Mouse (Mus musculus) adrenal gland, postnatal 4 days (tissue): ENCODE data around the gene Fam114a1. TPM values are rescaled to one million over a fixed set of nuclear protein-coding genes. Genes with fewer than 3 reads are reported as not detected.

Experiments
- DNase-seq, 2 experiments: peaks; one replicate each; pipeline ENCODE4 v3.0.0; 2021 to 2022; ENCODE audit warnings: low spot score in 2 of 2, mixed read lengths in 2 of 2
- long read RNA-seq, 2 experiments: library from polyadenylated mRNA; stranded (forward); transcript quantifications; one replicate each; pipeline ENCODE4 v2.0.0; 2021
- total RNA-seq, 2 experiments: library from RNA; stranded (reverse); gene quantifications; 2 replicates each; pipeline ENCODE4 v1.2.3; 2021

Fam114a1 gene
- 10 to 100 TPM; 34.2 to 35.0 TPM for total RNA-seq
- long read RNA-seq, experiment 1, transcript Fam114a1-201 (14 exons, 2,938 nt) = major isoform, 12 of 14 reads
- long read RNA-seq, experiment 1, partial matches to known transcripts = 1 of 14 reads
- long read RNA-seq, experiment 1, other reads (novel, unspliced or antisense) = 1 of 14 reads
- long read RNA-seq, experiment 2, transcript Fam114a1-201 (14 exons, 2,938 nt) = major isoform, 7 of 15 reads
- long read RNA-seq, experiment 2, partial matches to known transcripts = 5 of 15 reads
- long read RNA-seq, experiment 2, other reads (novel, unspliced or antisense) = 3 of 15 reads

DNA sequence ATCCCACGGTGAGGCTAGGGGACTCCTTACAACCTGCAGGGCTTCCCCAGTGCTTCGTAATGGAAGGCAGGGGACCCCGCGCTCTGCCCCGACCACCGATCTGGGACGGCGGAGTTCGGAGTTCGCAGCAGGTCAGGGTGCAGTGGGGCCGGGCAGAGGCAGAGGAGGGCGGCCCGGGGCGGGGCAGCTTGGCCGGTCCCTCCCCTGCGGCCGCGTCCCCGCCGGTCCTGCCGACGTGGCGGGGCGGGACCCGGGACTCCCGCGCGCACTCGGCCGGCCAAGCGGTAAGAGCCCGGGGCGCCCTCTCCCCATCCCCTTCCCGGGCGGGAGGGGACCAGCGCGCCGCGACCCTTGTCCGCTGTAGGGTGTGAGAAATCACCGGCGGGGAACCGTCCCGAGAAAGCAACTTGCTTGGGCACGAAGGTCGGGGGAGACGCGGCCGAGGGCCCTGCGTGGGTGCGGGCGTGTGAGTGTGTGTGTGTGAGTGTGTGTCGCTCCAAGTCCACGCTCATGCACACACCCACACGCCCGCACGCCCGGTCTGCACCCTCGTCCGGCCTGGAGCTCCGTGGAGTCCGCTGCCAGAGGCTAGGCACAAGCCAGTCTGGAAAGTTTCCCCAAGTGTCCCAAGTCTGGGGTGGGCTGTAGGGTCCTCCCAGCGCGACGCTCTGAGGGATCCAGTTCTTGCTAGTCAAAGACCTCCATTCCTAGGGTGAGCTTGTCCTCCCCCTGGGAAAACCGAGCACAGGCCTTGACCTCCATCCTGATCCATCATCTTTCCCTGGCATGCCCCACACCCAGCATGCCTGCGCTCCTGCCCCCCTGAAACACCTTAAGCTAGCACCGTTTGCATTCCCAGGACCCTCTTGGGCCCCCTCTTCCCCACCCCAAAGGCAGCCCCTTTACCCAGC lies at the start of gene Fam114a1:
Fam114a1 (plus strand) TSS at position 211 of the 911 bp plus-strand sequence.
- peak; percentile 57 to 59 for DNase-seq

GRCm38 (mm10) chr5:64922891-64923381 lies 46.9 kb upstream of the Fam114a1 start:
- no peak for DNase-seq

GRCm38 (mm10) chr5:64932215-64932614 lies 37.7 kb upstream of the Fam114a1 start:
- no peak for DNase-seq

DNA sequence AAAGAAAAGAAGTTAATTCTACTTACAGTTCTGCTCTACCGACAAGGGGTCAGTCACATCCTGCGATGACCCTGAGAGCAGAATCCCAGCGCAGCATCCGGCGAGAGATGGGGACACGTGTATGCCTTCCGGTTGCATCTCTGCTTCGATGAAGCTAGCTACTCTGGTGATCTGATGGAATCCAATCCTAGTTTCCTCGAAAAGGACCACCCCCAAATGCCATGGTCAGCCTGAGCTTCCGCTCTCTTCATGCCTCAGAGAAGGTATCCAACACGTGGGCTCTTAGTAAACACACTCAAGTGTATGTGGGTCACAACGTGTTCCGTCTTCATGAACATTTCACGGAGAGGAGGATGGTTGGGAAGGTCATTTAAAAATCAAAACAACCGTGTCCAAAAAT lies 37.1 kb upstream of the Fam114a1 start:
- DNase-seq = no peak

DNA sequence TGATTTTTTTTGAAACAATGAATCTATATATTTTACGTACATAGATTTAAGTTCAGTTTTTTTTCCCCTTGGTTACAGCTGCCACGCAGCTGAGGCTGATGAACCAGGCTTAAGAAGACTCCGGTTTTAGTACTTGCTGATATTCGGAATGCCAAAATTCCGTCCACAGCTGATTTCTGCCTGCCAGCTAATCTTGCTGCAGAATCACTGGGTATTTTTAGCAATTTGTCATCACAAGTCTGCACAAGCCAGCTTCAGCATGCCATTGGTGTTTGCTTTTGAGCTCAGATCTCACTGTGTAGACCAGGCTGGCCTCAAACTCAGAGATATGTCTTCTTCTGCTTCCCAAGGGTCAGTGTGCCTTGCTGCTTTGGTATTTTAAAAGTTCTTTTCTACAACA lies 18.4 kb upstream of the Fam114a1 start:
- DNase-seq = no peak

GRCm38 (mm10) chr5:64954931-64955330 lies 14.9 kb upstream of the Fam114a1 start:
- DNase-seq = no peak

GRCm38 (mm10) chr5:64958991-64959842 lies 10.7 kb upstream of the Fam114a1 start:
- DNase-seq = no peak

DNA sequence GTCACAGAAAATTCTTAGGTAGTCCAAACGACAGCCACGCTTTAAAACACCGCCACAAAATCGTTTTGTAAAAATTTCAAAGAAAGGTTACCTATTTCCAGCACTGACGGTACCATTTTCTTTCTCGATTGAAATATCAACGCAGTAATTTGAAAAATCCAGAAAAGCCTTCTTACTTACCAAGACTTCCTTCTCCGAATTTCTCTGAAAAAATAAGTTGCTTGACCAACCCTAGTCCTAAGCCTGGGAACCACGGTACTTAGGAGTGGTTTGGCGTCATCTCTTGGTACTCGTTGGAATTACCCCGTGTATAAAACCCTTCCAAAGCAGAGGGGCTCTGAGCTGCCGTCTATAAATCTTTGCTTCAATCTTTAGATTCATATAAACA lies 10.0 kb upstream of the Fam114a1 start, which contains the start of gene Tlr6:
Tlr6 (minus strand) TSS at position 255 of the 388 bp plus-strand sequence.
- DNase-seq = no peak

- no peak for DNase-seq
Observed at GRCm38 (mm10) chr5:64960857-64961391, 8.9 kb upstream of the Fam114a1 start.

GRCm38 (mm10) chr5:64963271-64963670 lies 6.6 kb upstream of the Fam114a1 start:
- DNase-seq = no peak

- no peak for DNase-seq
Observed at GRCm38 (mm10) chr5:64963735-64964134, 6.1 kb upstream of the Fam114a1 start.

GRCm38 (mm10) chr5:64968961-64969860 lies 660 bp upstream of the Fam114a1 start:
- DNase-seq = no peak

GRCm38 (mm10) chr5:64975121-64975520 lies 5.2 kb downstream of the Fam114a1 start:
- DNase-seq = no peak

DNA sequence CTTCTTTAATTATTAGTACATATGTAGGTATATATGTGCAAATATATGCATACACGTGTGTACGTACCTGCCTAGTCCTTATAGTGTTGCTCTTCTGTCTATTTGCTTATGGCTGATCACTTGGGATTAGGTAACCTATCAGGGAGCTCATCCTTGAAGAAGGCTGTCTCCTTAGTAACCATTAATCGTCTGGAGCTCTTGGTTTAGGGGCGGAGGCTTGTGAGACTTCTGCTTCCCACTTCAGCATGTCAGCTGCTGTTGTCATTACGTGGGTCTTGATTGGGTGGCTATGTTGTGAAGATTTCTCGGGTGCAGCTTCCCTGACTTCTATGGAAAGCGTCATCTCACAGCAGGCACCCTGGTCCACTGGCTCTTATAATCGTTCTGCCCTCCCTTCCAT lies 7.3 kb downstream of the Fam114a1 start:
- no peak for DNase-seq

DNA sequence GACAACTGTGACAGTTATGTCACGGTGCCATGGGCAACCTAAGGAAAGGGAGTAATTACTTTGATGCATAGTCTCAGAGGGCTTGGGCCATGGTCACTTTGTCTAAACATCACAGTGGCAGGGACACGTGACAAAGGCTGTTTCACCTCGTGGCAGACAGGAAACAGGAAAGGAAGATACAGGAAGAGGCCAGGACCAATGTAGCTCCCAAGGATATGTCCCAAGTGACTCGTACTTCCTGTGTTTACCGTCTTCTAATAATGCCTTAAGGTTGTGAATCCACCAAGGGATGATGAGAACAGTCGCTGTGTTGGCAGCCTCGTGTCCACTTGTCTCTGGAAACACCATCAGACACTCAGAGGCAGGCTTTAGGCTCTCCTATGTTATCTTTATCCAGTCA lies 16.1 kb downstream of the Fam114a1 start:
- no peak for DNase-seq

DNA sequence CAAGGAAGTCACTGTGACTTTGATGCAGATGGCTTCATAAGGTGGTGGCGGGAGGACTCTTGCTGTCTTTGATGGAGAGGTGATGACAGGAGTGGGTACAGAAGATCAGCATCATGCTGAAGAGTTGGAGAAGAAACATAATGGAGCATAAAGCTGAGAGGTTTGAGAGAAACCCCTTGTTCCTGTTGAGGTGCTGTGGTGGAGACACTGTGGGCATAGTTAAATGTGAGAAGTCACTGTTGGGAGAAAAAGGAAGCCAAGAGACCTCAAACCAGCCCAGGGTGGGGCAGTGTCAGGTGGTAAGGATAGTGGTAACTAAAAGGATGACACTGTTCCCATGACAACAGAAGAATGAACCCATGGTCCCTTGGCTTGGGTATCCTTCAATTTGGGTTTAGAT lies 20.1 kb downstream of the Fam114a1 start:
- no peak for DNase-seq

DNA sequence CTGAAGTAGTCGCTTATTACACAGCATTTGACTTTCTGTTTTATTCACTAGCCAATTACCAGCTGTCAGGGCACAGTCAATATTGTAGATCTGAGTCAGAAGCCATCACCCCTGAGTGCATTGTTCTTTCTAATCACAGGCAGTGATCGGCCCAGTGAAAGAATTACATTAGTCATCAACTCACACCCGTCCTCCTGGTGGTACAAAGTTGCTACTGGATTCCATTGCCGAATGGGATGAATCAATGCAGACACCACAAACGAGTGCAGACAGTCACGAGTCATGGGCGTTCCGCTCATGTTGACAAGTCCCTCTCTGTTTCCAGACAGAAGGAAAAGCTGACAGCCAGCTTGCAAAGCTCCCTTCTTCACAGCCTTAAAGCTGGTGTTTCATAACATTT lies 22.7 kb downstream of the Fam114a1 start:
- DNase-seq = no peak

- DNase-seq = no peak
Observed at GRCm38 (mm10) chr5:64995408-64995807, 25.5 kb downstream of the Fam114a1 start.

DNA sequence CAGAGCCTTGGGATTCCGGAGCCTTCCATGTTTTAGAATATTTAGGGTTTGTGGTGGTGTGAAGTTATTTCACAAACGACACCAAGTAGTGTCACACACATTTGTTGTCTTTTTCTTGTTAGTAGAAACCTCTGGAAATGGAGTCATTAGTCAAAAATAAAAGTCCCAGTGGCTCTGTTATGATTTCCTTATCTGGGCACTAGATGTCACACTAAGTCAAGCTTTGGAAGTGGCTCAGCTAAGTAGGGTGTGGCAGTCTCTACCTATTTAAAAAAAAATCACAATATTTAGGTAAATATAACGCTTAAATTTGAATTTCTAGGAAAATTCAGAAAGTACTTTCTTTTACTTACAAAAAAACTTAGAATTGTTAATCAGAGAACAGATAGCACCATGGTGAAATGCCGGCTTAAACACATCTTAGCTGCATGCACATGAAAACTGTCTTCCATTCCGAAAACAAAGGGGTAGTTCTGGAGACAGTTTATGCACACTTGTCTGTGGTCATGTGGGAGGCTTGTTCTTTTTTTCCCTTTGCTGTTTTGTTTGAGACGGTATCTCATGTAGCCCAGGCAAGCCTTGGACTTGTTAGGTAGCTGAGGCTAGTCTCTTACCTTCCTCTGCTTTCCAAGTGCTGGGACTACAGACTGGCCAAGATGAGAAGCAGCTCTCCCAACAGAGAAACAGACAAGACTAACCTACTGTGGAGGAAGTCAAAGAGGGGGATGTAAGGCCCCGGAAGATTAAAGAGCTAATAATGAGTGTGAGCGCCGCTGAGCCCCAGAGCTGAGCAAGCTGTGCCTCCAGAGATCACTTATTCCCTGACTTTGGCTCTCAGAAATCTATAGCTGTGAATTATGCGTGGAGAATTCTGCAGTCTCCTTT lies 33.3 kb downstream of the Fam114a1 start:
- DNase-seq = no peak
